Mouse (Mus musculus) ovary, postnatal 10 days (tissue): ENCODE measurements at regions not wholly inside any gene's neighbourhood (a gene's known extent, or its start where the extent isn't known, plus 50 kb on each side); places are given as distances from the start of the nearest gene placed in this dataset.

ENCODE experiments used
- DNase-seq: peaks from one replicate; pipeline ENCODE4 v3.0.0; 2022; ENCODE audit warnings: low spot score

DNA sequence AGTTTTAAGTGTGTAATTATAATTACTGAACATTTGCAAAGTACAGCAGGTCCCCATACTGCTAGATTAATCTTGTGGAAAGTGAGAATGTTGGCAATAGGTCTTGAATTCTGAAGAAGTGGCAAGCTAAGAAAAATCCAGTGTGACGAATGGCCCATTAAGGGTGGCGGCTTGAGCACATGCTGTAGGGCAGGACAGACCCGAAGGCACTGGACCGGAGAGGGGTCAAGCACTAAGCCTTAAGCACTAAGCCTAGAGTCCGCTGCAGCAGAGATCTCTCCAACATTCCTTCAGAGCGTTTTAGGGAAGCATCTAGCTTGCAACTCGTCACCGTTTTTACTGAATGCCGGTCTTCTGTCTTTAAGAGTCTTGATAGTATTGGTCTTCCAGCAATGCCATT lies 105.6 kb downstream of the Aldh8a1 start:
- DNase-seq: no peak

DNA sequence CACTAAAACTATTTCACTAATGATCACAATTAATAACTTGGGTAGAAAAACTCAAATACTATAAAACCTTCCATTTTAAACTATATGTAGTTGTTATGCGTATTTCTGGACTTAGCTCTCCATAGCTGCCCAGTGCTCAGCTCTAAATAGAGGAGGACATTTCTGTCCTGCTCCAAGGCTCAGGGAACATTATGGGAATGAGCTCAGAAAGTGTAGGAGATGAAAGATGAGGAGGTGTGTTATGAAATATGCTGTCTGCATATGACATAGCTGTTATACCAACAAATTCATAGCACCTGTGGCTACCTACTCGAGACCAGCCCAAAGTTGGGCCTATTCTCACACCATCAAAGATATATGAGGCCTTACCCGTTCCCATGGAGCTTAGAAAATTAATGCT lies 106.3 kb downstream of the Aldh8a1 start:
- no peak for DNase-seq

DNA sequence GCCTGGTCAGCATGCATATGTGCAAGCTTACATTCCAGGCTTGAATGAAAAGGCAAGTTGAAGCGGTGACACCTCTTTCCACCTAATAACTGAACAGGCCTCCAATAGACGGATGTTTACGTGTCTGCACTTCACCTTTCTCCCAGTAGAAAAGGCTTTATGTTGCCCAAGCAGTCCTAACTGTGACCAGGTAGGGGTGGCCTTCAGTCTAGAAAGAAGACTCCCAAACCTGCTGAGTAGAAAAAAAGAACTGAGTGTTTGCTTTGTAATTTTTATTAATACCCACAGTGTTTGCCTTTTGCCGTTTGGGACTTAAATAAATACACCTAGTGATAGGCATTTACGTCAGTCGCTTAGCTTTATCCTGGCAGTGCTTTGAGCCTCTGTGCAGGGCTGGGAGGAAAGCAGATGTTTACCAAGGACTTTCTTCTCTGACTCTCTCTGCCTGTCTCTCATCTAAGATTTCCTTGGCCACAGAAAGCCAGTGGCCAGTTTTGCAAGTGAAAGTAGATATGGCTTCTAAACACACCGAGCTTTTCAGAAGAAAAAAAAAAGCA lies 104.5 kb upstream of the 1700020N01Rik start:
- no peak for DNase-seq

DNA sequence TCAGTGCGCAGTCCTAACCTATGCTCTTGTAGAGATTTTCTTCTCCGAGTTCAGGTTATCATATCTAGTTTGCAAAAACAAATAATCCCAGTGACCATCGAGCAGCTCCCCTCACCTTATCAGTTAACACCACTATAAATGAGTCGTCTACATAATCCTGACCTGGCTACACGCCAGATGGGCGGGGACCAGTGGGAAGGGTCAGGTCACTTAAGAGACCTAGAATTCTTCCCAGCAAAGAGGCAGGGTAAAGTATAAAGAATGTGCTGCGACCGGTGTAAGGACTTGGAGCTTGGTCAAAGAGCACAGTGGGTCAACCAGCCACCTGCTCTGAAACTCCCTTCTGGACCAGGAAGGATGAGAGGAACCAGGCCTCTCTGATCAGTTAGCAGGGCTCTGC lies 102.0 kb upstream of the 1700020N01Rik start:
- no peak for DNase-seq

DNA sequence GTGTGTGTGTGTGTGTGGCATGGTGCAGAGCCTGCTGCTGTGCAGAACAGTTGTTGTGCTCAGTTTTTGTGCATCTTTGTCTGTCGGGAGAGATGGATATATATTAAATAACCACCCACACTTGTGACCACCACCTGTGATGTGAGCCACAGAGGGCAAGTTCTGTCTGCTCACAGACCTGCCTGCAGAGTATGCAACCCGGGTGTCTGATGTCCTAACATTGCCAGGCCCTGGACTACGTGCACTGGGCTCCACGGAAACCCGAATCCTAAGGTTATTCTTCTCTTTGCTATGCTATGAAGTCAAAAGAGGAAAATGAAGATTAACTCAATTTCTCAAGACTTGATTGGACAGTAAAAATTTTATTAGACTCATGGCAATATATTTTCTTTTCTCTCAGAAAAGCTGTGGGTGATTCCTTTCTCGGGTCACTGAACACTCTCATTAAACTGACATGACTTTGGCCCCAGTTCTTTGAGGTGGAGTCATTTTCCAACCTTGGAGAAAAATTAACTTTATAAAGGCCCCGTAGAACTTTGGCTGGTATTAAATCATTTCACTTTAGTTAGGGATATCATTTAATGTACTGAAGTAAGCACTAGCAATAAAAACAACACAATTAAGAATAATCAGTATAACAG lies 100.6 kb upstream of the 1700020N01Rik start:
- no peak for DNase-seq

DNA sequence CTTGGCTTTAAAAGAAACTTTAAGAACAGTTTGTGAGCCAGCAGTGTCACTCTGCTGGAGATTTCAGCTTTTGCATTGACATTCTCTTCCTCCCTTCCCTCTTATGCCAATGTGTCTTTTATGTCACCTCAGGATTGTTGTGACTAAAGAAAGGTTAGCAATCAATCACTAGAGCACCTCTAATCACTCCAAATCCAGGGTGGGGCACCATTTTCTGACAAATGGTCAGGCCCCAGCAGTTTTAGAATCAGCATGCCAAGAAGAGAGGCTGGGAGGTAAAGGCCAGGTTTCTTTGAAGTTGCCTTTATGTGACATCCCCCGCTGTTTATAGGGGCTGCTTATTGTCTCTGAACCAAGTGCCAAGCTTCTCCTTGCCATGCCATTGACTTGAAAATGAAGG lies 98.4 kb upstream of the 1700020N01Rik start:
- DNase-seq: no peak

DNA sequence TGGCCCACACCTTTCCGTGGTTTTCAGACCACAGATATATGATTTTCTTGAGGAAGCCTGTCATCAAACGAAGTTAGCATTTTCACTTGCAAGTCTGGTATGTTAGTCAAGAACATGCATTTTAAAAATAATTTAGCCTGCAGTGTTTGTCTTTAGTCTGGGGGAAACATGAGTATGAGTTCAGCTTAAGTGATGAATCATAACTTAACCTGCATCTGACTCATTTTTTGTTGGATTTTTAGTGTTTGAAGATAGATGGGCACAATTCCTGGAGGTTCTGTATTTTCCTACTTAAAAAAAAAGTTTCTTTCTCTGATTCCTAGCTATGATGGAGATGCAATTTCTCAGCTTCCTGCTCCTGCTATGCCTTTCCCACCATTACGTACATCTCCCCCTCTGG lies 95.8 kb upstream of the 1700020N01Rik start:
- no peak for DNase-seq

DNA sequence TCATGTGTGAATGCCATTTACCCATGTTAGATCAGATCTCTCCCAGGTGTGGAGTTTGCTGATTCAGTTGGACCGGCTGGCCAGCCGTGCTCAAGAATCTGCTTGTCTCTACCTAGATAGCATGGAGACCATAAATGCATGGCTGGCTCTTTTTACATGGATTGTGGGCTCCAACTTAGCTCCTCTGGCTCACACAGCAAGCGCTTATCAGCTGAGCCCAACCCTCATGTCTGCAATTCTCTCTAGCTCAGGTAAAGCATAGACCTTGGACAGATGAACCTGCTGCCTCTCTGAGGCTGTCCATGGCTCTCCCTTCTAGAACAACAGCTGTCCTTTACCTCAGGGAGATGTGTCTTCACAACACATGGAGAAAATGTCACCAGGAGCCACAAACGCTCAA lies 94.8 kb upstream of the 1700020N01Rik start:
- DNase-seq: no peak

DNA sequence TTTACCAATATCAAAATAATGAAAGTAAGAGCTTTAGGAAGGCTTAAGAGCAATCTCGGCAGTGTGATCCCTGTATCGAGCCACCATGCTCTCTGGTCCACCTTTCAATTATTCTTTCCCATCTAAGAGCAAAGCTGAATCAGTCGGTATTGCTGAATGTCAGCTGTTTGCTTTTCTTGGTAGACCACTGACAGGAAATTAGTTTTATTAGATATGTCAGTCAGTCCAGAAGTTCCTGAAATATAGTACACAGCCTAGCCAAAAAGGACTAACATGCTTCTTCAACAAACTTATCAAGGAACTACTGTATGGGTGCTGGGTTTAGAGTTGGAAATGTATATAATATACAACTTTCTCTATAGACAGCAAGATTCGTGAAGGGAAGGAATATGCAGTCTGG lies 91.3 kb upstream of the 1700020N01Rik start:
- no peak for DNase-seq

DNA sequence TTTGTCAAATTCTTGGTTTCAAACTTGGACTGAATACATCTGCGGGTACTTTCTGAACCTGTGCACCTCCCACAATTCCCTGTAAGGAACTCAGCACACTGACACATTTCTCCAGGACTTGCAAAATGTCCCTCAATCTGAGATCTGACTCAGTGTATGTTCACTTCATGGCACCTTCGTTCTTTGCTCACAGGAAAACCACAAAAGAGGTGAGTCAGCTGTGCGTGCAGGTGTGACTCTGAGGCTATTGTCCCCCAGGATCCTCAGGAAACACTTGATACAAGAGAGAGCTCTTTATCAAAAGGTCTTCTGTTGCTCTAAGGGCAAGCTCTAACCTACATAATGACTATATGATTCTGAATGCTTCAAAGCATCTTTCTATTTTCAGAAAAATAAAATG lies 88.5 kb upstream of the 1700020N01Rik start:
- DNase-seq: no peak

DNA sequence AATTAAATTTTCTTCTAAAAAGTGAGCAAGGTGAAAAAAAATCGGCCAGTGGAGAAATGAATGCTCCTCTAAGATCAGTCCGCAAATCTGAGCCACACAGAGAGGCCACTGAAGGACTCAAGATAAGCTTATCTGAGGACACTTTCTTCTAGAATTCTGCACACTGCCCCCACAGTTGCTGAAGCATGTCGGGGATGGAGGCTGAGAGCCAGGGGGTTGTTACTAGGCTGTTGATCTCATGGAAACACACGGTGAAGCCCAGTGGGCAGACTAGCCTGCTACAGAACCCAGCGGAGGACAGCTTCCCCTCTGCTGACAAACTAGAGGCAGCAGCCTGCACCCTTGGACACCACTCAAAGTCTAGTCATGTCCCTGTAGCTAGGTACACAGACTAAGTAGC lies 81.6 kb upstream of the 1700020N01Rik start:
- DNase-seq: no peak

DNA sequence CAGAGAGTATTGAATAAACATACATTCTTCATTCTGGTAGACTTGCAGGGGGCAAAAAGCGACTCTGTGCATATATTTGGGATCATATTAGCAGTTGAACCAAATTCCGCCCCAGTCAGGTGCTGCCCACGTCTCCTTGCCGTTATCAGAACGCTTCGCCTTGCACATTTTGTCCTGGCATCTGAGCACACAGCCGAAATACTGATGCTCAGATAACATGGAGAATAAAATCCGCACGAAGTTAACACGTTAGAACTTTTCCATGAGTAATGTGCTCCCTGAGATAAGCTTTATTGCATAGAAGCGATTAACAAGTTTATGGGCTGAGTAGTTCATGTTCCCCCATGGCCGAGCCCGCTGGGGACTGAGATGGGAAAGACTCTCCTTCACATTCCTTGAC lies 80.5 kb upstream of the 1700020N01Rik start:
- DNase-seq: no peak

DNA sequence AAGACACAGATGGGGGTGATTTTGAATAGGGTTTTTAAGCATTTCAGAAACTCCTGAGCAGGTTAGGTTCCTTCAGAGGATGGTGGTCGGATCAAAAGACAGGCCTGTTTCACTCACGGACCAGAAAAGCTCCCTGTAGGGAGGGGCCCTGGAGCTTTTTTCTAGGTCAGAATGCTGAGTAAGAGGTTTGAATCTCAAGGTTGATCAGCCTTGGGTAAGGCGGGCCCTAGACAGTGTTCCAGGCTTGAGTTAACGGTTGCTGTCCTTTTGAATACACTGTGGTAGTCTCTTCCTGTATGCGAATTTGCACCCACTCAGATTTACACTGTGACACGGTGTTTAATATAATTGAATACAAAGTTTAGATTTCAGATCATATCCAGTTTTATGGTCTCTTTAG lies 75.2 kb upstream of the 1700020N01Rik start:
- no peak for DNase-seq

DNA sequence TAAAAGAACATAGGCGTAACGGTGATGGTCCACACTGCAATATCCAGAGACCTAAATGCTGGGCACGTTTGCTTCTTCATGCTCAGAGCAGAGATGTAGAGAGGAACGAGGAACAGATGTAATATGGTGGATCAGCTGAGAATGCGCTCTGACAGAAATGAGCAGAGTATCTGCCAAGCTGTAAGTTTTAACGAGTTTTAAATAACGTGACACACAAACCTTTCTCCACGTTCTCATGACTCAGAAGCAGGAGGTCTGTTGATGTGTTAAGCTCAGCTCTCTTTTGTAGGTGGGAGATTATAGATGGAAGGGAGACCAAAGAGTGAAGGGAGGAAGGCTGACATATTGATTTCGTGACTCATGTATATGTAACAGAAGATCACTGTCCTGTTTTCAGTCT lies 72.1 kb upstream of the 1700020N01Rik start:
- no peak for DNase-seq

DNA sequence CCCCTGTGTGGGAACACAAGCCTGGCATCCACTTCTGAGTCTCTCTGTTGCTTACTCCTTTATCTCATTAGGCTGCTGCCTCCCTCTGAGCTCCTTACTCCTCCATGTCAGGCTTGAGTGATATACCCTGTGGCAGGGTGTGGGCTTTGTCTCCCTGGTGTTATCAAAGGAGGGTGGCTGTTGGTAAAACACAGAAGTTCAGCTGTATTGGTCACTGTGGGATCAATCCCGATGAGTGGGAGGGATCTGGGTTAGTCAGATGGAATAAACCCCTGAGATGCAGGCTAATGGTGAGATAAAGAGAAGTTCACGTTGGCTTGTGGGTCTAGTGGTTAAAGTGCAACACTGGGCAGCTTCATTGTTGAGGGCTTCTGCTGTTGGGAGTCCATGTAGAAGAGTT lies 67.4 kb upstream of the 1700020N01Rik start:
- no peak for DNase-seq

DNA sequence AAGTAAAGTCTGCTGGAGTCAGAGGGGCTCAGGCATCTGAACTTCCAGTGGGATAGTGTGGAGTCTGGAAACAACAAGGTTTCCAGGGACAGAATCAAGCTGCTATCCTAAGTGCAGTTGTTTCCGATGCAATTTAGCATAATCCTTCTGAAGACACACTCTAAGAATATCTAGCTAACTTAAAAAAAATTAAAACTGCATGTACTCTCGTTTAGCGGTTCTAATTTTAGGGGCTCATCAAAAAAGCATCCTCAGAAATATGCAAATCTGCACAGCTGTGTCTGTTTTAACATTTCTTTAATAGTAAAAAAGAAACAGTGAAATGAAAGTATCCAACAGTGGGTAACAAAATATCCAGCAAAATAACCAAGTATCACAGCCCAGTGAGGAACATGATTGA lies 64.5 kb upstream of the 1700020N01Rik start:
- no peak for DNase-seq

DNA sequence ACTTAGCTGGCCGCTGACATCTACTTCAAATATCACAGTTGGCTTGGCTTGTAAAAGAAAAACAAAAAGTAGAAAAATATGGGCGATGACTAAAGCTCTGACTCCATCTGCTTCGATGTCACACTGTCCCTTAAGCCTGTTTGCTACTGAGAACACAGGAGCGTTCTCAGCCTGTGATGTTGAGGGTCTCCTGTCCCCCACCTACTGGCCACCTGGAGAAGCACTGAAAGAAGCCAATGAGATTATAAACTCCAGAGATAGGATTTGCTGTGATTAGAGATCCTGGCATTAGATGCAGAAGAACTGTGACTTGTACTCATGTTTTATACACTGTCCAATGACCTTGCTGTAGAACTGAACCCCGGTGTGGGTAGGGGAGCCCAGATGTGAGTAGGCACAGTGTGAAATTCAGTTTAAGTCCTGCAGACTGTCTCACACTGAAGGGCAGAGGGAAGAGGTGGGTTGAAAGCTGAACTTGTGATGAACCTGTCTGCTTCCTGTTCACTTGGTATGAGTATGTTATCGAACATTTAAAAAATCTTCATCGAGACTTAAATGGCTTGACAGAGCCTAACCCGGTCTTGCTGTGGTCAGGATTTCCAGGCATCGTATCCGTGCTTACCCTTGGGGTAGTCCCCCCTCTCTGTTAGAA lies 63.7 kb upstream of the 1700020N01Rik start:
- no peak for DNase-seq

DNA sequence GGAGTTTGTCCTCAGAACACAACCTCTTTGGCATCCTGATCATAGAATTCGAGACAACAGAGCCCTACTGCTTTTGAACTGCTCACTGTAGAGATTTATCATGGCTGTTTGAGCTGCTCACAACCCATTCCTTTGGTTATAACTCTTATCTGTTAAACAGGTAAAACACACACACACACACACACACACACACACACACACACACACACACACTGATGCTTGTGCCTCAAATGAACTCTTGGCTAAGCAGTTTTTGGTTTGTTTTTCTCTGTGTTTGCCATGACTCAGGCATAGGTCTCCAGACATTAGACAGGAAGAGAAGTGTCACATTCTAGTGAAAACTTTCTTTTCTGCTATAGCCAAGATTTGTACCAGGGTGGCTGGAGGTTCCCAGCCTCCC lies 60.8 kb upstream of the 1700020N01Rik start:
- DNase-seq: no peak

DNA sequence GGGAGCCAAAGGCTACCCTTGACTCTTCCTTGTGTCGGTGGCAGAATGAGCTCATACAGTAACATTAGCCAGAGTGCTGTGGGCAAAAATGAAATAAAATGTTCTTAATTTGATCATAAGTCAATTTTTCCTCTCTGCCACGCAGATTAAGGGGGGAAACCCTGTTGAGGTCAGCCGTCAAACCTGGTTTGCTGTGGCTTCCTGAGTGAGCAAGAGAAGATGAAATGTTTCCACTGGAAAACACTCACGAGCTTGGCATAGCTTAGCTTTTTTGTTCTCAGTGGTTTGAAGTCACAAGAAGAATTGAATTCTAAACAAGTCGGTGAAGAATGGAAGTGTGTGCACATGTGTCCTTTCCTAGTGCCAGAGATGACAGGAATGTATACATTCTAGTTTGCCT lies 57.3 kb upstream of the 1700020N01Rik start:
- DNase-seq: no peak

DNA sequence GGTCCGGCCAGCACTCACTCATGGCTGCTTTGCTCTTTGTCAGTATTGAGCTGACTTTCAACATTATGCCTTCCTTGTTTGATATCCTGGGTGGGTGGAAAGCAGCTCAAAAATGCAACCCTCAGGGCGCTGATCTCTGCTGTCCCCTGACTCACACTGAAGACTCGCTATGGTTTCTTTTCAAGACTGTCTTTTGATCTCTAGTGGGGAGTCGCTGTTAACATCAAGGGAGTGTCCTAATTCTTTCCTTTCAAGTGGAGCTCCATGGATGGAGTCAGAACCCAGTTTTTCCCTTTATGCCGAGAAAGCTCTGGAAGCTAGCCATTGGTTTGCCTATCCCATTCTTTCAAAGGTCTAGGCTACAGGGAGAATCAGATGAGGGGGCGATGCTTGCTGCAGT lies 54.5 kb upstream of the 1700020N01Rik start:
- no peak for DNase-seq
